Mouse (Mus musculus): ENCODE data around the gene Serf2. TPM values are rescaled to one million over a fixed set of nuclear protein-coding genes. Genes with fewer than 3 reads are reported as not detected.
A peak's percentile ranks its signal among the peaks of the same experiment; 100 is the strongest.

The Serf2 gene
- polyA plus RNA-seq, 1 experiment = 547 TPM

GRCm38 (mm10) chr2:121418476-121418875 lies 30.5 kb upstream of the Serf2 start:
- no peak for TF ChIP-seq POLR2A (IDR thresholded peaks at IDR 0.05; ENCODE audit: borderline replicate concordance, low read depth, low read length)
- TF ChIP-seq CTCF (IDR thresholded peaks at IDR 0.05; ENCODE audit: low read depth, low read length) = no peak
- peaks cover 20% of the 10 kb centered on the region for H3K4me1 ChIP-seq (ENCODE audit: control insufficient read depth, insufficient read depth, low read length)
- H3K27ac ChIP-seq (ENCODE audit: insufficient read depth, low read depth, low read length) = no peak overlapping the region
- no peak overlapping the region for H3K4me3 ChIP-seq (ENCODE audit: insufficient read depth, low read length)

GRCm38 (mm10) chr2:121423166-121423565 lies 25.8 kb upstream of the Serf2 start:
- Histone ChIP-seq H3K4me1 (ENCODE audit: control insufficient read depth, insufficient read depth, low read length) (peaks cover 7% of the 10 kb centered on the region), H3K4me3 (ENCODE audit: insufficient read depth, low read length) (no peak overlapping the region), H3K27ac (ENCODE audit: insufficient read depth, low read depth, low read length) (no peak overlapping the region)
- no peak for TF ChIP-seq CTCF (IDR thresholded peaks at IDR 0.05; ENCODE audit: low read depth, low read length)
- TF ChIP-seq POLR2A (IDR thresholded peaks at IDR 0.05; ENCODE audit: borderline replicate concordance, low read depth, low read length) = no peak

- H3K27ac ChIP-seq (ENCODE audit: insufficient read depth, low read depth, low read length) = no peak overlapping the region
- no peaks in the 10 kb centered on the region for H3K4me1 ChIP-seq (ENCODE audit: control insufficient read depth, insufficient read depth, low read length)
- no peak overlapping the region for H3K4me3 ChIP-seq (ENCODE audit: insufficient read depth, low read length)
- no peak for TF ChIP-seq CTCF (IDR thresholded peaks at IDR 0.05; ENCODE audit: low read depth, low read length)
- TF ChIP-seq POLR2A (IDR thresholded peaks at IDR 0.05; ENCODE audit: borderline replicate concordance, low read depth, low read length) = no peak
These were observed 23.1 kb upstream of the Serf2 start for GRCm38 (mm10) chr2:121425890-121426289.

- Histone ChIP-seq H3K4me1 (ENCODE audit: control insufficient read depth, insufficient read depth, low read length) (no peaks in the 10 kb centered on the region), H3K4me3 (ENCODE audit: insufficient read depth, low read length) (no peak overlapping the region), H3K27ac (ENCODE audit: insufficient read depth, low read depth, low read length) (no peak overlapping the region)
- no peak for TF ChIP-seq CTCF (IDR thresholded peaks at IDR 0.05; ENCODE audit: low read depth, low read length)
These were observed 14.1 kb upstream of the Serf2 start for GRCm38 (mm10) chr2:121434854-121435253.

DNA sequence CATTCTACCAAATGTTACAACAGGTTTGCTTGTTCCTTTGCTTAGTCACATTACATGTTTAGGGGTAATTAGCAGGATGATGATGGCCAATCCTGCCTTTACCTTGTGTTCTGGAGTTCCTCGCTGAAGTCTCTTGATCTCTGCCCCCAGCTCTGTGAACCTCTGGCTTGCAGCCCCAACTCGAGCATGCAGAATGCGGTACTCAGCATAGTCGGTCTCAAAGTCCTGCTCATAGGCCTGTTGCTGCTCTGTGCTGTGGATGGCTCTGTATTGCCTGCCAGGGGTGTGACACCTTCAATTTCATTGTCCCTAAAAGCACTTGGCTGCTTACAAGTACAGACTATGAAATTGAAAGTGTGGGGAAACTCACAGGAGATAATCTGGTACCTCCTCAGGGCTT lies 9.2 kb upstream of the Serf2 start:
- H3K27ac ChIP-seq (ENCODE audit: insufficient read depth, low read depth, low read length) = no peak overlapping the region
- TF ChIP-seq CTCF (IDR thresholded peaks at IDR 0.05; ENCODE audit: low read depth, low read length) (no peak), POLR2A (IDR thresholded peaks at IDR 0.05; ENCODE audit: borderline replicate concordance, low read depth, low read length) (no peak)
- no peak overlapping the region for H3K4me3 ChIP-seq (ENCODE audit: insufficient read depth, low read length)
- peaks cover 8% of the 10 kb centered on the region for H3K4me1 ChIP-seq (ENCODE audit: control insufficient read depth, insufficient read depth, low read length)

DNA sequence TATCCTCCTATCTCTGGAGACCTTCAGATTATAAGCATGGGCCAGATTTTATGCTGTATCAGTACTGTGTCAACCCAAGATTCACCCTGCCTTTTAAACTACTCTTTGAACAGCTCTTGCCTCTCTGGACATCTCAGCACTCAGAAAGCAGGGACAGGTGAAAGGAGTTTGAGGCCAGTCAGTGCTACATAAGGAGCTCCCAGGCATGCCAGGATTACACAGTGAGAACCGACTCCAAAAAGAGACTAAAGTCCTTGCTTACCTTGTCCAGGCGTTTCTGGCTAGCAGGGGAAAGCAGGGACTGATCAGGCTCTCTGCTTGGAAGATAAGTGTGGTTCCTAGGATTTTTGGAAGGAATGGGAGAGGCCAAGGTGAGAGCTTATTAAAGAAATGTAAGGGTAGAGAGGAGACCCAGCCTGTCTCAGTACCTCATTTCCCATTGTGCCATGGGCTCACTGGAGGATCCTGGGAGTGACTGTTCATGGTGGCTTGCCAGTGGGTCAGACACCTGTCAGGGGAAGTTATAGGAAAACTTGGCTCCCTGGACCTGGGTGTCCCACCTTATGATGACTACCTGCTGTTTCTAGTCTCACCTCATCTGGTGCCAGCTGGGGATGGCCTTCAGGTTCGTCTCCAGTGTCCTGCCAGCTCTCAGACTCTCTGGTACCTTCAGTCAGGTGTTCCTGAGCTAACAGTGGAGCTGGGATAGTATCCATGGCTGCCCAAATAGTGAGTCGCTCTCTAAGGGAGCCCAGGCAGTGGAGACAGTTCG lies 8.0 kb upstream of the Serf2 start:
- TF ChIP-seq CTCF (IDR thresholded peaks at IDR 0.05; ENCODE audit: low read depth, low read length) (no peak), POLR2A (IDR thresholded peaks at IDR 0.05; ENCODE audit: borderline replicate concordance, low read depth, low read length) (no peak)
- Histone ChIP-seq H3K4me3 (ENCODE audit: insufficient read depth, low read length) (no peak overlapping the region), H3K4me1 (ENCODE audit: control insufficient read depth, insufficient read depth, low read length) (peaks cover 8% of the 10 kb centered on the region), H3K27ac (ENCODE audit: insufficient read depth, low read depth, low read length) (no peak overlapping the region)

DNA sequence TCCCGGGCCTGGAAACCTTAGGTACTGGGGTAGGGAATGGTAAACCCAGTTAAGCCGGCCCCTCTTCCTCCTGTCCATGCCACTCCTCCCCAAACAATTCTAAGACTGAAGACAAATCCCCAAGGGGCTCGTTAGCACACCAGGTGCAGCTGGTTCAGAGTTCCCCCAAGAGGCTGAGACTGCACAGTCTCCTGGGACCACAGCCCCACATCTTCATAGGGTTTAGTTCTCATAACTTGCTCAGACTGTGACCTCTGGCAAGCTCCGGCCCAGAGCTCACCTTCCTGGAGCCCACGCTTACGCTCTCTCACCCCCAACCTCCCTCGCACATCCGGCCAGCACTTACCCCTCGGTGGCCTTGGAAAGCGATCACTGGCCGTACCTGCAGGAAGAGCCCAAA lies 7.2 kb upstream of the Serf2 start:
- H3K27ac ChIP-seq (ENCODE audit: insufficient read depth, low read depth, low read length) = no peak overlapping the region
- H3K4me1 ChIP-seq (ENCODE audit: control insufficient read depth, insufficient read depth, low read length) = peaks cover 15% of the 10 kb centered on the region
- TF ChIP-seq POLR2A (IDR thresholded peaks at IDR 0.05; ENCODE audit: borderline replicate concordance, low read depth, low read length) (no peak), CTCF (IDR thresholded peaks at IDR 0.05; ENCODE audit: low read depth, low read length) (no peak)
- peak overlapping the region; percentile 43; the same call in 1 of the 2 replicates for H3K4me3 ChIP-seq (ENCODE audit: insufficient read depth, low read length)

GRCm38 (mm10) chr2:121442259-121443067 lies 6.5 kb upstream of the Serf2 start:
- TF ChIP-seq CTCF (IDR thresholded peaks at IDR 0.05; ENCODE audit: low read depth, low read length) (no peak), POLR2A (IDR thresholded peaks at IDR 0.05; ENCODE audit: borderline replicate concordance, low read depth, low read length) (no peak)
- peaks cover 17% of the 10 kb centered on the region for H3K4me1 ChIP-seq (ENCODE audit: control insufficient read depth, insufficient read depth, low read length)
- no peak overlapping the region for H3K27ac ChIP-seq (ENCODE audit: insufficient read depth, low read depth, low read length)
- H3K4me3 ChIP-seq (ENCODE audit: insufficient read depth, low read length) = peak overlapping the region; percentile 43

DNA sequence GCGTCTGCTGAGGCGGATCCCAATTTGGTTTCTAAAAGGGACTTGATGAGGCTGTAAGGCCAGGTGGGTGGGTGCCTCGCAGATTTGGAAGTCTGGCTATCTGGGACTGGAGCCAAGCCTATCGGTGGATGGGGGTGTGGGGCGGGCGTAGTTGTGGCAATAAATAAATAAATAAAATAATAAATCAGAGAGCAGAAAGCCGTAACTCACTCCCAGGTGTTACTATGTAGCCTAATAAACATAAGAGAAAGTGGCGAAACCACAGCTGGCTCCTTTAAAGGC lies 6.0 kb upstream of the Serf2 start:
- peak overlapping the region; percentile 43 for H3K4me3 ChIP-seq (ENCODE audit: insufficient read depth, low read length)
- no peak overlapping the region for H3K27ac ChIP-seq (ENCODE audit: insufficient read depth, low read depth, low read length)
- peaks cover 22% of the 10 kb centered on the region for H3K4me1 ChIP-seq (ENCODE audit: control insufficient read depth, insufficient read depth, low read length)
- TF ChIP-seq POLR2A (IDR thresholded peaks at IDR 0.05; ENCODE audit: borderline replicate concordance, low read depth, low read length) (no peak), CTCF (IDR thresholded peaks at IDR 0.05; ENCODE audit: low read depth, low read length) (no peak)

DNA sequence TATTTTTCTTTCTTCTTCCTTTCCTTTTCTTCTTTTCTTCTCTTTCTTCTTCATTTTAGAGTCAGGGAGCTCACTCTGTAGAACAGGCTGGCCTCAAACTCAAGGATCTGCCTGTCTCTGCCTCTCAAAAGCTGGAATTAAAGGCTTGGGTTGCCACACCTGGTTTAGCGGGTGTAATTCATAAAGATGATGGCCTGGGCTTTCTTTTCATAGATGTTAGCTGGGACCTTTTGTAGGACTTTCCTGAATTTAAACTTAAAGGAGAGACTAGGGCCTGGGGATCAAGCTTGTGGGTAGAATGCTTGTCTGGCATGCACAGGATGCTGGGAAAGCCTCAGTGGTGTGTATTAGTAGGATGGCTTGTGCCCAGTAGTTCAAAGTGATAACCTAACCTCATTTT lies 4.8 kb upstream of the Serf2 start, which contains the start of gene Ell3:
TSS of gene Ell3 (minus strand) at position 101 of the 400 bp plus-strand sequence.
- Histone ChIP-seq H3K4me3 (ENCODE audit: insufficient read depth, low read length) (no peak within 1 kb of the TSS), H3K27ac (ENCODE audit: insufficient read depth, low read depth, low read length) (no peak within 1 kb of the TSS), H3K4me1 (ENCODE audit: control insufficient read depth, insufficient read depth, low read length) (peaks cover 22% of the 10 kb centered on the region)
- TF ChIP-seq CTCF (IDR thresholded peaks at IDR 0.05; ENCODE audit: low read depth, low read length) (no peak), POLR2A (IDR thresholded peaks at IDR 0.05; ENCODE audit: borderline replicate concordance, low read depth, low read length) (no peak)

All from bone marrow macrophage, adult 2 months (primary cell).